Mouse (Mus musculus): ENCODE data around the gene Fbxw8. TPM values are rescaled to one million over a fixed set of nuclear protein-coding genes. Genes with fewer than 3 reads are reported as not detected.

The Fbxw8 gene
- polyA plus RNA-seq, 1 experiment, result 20.3 TPM

DNA sequence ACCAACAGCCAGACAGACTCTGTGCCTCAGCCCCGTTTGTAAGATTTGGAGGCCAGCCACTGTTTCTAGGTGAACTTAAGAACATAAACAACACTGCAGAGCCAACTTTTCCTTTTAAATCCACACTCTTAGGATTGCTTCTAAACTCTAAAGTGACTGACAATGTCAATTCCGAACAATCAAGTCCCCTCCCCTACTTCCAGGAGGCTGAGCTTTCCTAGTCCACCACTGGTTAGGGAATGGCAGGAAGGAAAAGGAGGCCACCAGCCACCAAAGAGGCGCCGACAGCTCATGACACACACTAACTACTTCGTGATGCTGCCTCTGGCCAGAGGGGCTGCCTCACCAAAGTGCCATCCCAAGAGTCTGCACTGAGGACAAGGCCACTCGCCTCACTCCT, 10.5 kb downstream of the Fbxw8 start:
- WGBS, result 89% methylated on average over 6 of the region's 6 CpGs
- Histone ChIP-seq H3K4me3 (ENCODE audit: extremely low read depth, insufficient read depth, insufficient read length) (no peak overlapping the region), H3K36me3 (ENCODE audit: control insufficient read depth, insufficient read depth, low read length) (peaks cover 6% of the 10 kb centered on the region), H3K27ac (ENCODE audit: insufficient read depth, low read length) (no peak overlapping the region), H3K27me3 (ENCODE audit: control insufficient read depth, insufficient read depth, low read length) (no peaks in the 10 kb centered on the region), H3K4me1 (ENCODE audit: control insufficient read depth, insufficient read depth, insufficient read length) (no peaks in the 10 kb centered on the region)
- no peak for DNase-seq (ENCODE audit: low read depth in 1 of 2, low spot score in 2 of 2)
- TF ChIP-seq POLR2A (IDR thresholded peaks at IDR 0.05; ENCODE audit: low read depth, low read length), result no peak
- TF ChIP-seq CTCF (IDR thresholded peaks at IDR 0.05; ENCODE audit: extremely low read depth, insufficient read depth, insufficient read length, insufficient replicate concordance), result no peak

DNA sequence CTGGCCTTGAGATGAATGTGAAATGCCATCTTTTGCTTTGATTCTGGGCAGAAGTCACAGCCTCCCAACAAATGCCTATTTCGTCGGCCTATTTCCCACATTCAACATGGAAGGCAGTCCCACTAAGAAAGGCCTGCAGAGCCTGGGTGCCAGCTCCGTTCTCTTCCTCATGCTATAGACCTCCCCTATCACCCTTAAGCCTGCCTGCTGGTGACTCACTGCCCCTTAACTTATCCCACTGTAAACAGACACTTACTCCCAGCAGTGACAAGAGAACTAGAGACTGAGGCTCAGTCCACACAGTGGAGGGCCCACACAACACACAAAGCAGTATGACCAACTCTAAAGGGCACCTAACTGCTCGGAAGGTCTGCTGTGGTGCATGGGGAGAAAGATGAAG, 10.9 kb downstream of the Fbxw8 start:
- Histone ChIP-seq H3K36me3 (ENCODE audit: control insufficient read depth, insufficient read depth, low read length) (peaks cover 6% of the 10 kb centered on the region), H3K27ac (ENCODE audit: insufficient read depth, low read length) (no peak overlapping the region), H3K27me3 (ENCODE audit: control insufficient read depth, insufficient read depth, low read length) (no peaks in the 10 kb centered on the region), H3K4me1 (ENCODE audit: control insufficient read depth, insufficient read depth, insufficient read length) (no peaks in the 10 kb centered on the region), H3K4me3 (ENCODE audit: extremely low read depth, insufficient read depth, insufficient read length) (no peak overlapping the region)
- 91% methylated on average over 4 of the region's 4 CpGs for WGBS
- no peak for DNase-seq (ENCODE audit: low read depth in 1 of 2, low spot score in 2 of 2)
- TF ChIP-seq POLR2A (IDR thresholded peaks at IDR 0.05; ENCODE audit: low read depth, low read length) (no peak), CTCF (IDR thresholded peaks at IDR 0.05; ENCODE audit: extremely low read depth, insufficient read depth, insufficient read length, insufficient replicate concordance) (no peak)

DNA sequence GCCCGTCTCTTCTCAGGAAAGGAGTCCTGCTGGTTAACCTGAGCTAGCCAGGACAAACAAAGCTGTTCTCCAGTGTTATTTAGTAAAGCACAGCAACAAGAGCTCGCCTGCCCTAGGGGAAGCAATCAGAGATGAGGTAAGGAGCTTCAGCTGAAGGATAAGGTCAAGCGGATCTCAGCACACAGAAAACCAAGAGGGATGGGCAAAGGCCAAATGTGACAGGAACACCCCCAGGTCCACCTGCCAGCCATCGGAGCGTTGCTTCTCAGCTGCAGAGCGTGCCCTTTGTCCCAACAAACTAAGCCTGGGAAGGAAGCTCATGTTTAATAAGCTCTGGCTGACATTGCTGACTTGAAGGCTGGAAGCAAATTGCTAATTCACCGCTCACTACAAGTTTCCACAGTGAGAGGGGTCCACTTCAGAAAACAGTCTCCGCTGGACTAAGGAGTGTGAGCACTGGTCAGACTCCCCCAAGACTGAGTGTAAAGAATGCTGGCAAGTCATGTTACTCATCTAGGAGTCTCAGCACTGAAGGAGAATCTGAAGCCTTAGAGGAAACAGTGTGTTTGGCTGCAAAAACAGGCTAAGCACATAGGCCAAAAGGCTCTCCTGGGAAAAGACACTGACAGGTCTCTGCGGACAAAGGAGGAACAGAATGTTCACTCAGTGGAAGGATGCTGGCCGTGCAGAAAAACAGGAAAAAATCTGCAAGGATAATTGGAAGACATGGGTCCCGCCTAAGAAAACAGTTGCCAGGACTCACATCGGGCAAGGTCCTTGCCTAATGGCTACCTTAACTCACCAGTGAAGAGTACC, 11.8 kb downstream of the Fbxw8 start:
- H3K27me3 ChIP-seq (ENCODE audit: control insufficient read depth, insufficient read depth, low read length), result no peaks in the 10 kb centered on the region
- no peak overlapping the region for H3K27ac ChIP-seq (ENCODE audit: insufficient read depth, low read length)
- no peaks in the 10 kb centered on the region for H3K4me1 ChIP-seq (ENCODE audit: control insufficient read depth, insufficient read depth, insufficient read length)
- TF ChIP-seq CTCF (IDR thresholded peaks at IDR 0.05; ENCODE audit: extremely low read depth, insufficient read depth, insufficient read length, insufficient replicate concordance) (no peak), POLR2A (IDR thresholded peaks at IDR 0.05; ENCODE audit: low read depth, low read length) (no peak)
- DNase-seq (ENCODE audit: low read depth in 1 of 2, low spot score in 2 of 2), result no peak
- peaks cover 6% of the 10 kb centered on the region for H3K36me3 ChIP-seq (ENCODE audit: control insufficient read depth, insufficient read depth, low read length)
- no peak overlapping the region for H3K4me3 ChIP-seq (ENCODE audit: extremely low read depth, insufficient read depth, insufficient read length)
- 92% methylated on average over 12 of the region's 12 CpGs for WGBS

DNA sequence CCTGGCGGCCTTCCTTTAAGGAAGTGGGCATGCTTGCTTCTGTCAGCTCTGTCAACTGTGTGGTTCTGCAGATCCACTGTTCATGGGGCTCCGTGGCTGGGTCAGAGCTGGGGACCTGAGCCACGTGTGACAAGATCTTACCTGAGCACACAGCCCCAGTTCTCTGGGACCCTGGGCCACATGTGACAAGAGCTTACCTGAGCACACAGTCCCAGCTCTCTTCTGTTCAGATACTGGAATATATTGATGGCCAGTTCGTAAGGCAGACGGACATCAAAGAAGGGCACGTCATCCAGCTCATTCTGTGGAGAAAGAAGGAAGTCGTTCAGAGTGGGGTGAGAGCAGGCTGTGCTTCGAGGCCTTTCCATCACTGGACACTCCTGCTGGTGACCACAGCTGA, 12.8 kb downstream of the Fbxw8 start:
- no peak overlapping the region for H3K4me3 ChIP-seq (ENCODE audit: extremely low read depth, insufficient read depth, insufficient read length)
- no peak for DNase-seq (ENCODE audit: low read depth in 1 of 2, low spot score in 2 of 2)
- no peaks in the 10 kb centered on the region for H3K27me3 ChIP-seq (ENCODE audit: control insufficient read depth, insufficient read depth, low read length)
- H3K36me3 ChIP-seq (ENCODE audit: control insufficient read depth, insufficient read depth, low read length), result peaks cover 6% of the 10 kb centered on the region
- no peak overlapping the region for H3K27ac ChIP-seq (ENCODE audit: insufficient read depth, low read length)
- TF ChIP-seq CTCF (IDR thresholded peaks at IDR 0.05; ENCODE audit: extremely low read depth, insufficient read depth, insufficient read length, insufficient replicate concordance) (no peak), POLR2A (IDR thresholded peaks at IDR 0.05; ENCODE audit: low read depth, low read length) (no peak)
- 92% methylated on average over 8 of the region's 8 CpGs for WGBS
- H3K4me1 ChIP-seq (ENCODE audit: control insufficient read depth, insufficient read depth, insufficient read length), result no peaks in the 10 kb centered on the region

DNA sequence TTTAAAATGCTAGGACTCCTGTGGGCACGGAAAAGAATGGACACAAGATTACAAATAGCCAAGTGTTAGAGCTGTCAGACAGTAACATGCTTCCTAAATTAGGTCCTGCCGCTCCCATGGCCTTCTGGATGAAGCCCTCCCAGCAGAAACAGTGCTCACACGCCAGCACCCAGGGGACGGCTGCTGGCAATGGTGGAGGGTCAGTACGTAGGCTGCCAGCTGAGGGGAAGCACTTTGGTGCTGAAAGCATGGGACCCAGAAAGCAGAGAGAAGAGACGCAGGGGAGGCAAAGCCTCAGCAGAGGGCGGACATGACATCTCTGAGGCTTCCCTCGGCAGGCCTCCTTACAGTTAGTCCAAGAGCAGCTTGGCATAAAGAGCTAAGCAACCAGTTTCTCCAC, 15.6 kb downstream of the Fbxw8 start:
- H3K4me1 ChIP-seq (ENCODE audit: control insufficient read depth, insufficient read depth, insufficient read length), result no peaks in the 10 kb centered on the region

DNA sequence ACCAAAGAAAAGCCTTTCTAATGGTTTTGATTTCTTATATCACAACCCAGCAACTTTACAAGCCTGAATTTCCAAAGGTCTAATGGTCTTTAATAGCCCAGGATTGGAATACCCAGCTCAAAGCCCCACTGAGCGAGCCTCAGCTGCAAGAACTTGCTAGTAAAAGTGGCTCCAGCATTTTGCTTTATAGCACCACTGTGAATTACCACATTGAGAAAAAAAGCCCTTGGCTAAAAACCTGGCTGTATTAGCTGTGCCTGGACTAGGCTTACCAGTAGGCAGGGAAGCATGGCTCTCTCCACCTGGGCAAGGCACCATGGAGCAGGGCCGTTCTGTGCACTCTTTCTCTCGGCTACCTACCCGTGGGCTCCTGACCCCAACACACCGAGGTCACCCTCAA, 18.9 kb downstream of the Fbxw8 start:
- no peak for DNase-seq (ENCODE audit: low read depth in 1 of 2, low spot score in 2 of 2)
- H3K4me3 ChIP-seq (ENCODE audit: extremely low read depth, insufficient read depth, insufficient read length), result no peak overlapping the region
- H3K27me3 ChIP-seq (ENCODE audit: control insufficient read depth, insufficient read depth, low read length), result no peaks in the 10 kb centered on the region
- no peaks in the 10 kb centered on the region for H3K4me1 ChIP-seq (ENCODE audit: control insufficient read depth, insufficient read depth, insufficient read length)
- TF ChIP-seq POLR2A (IDR thresholded peaks at IDR 0.05; ENCODE audit: low read depth, low read length) (no peak), CTCF (IDR thresholded peaks at IDR 0.05; ENCODE audit: extremely low read depth, insufficient read depth, insufficient read length, insufficient replicate concordance) (no peak)
- H3K36me3 ChIP-seq (ENCODE audit: control insufficient read depth, insufficient read depth, low read length), result peaks cover 1% of the 10 kb centered on the region; the same call in 1 of the 2 replicates
- 91% methylated on average over 5 of the region's 5 CpGs for WGBS
- no peak overlapping the region for H3K27ac ChIP-seq (ENCODE audit: insufficient read depth, low read length)

More for the DNA sequence above, 15.6 kb downstream of the Fbxw8 start:
- no peak for DNase-seq (ENCODE audit: low read depth in 1 of 2, low spot score in 2 of 2)
- no peak for TF ChIP-seq CTCF (IDR thresholded peaks at IDR 0.05; ENCODE audit: extremely low read depth, insufficient read depth, insufficient read length, insufficient replicate concordance)
- TF ChIP-seq POLR2A (IDR thresholded peaks at IDR 0.05; ENCODE audit: low read depth, low read length), result no peak
- Histone ChIP-seq H3K4me3 (ENCODE audit: extremely low read depth, insufficient read depth, insufficient read length) (no peak overlapping the region), H3K36me3 (ENCODE audit: control insufficient read depth, insufficient read depth, low read length) (peaks cover 6% of the 10 kb centered on the region), H3K27me3 (ENCODE audit: control insufficient read depth, insufficient read depth, low read length) (no peaks in the 10 kb centered on the region), H3K27ac (ENCODE audit: insufficient read depth, low read length) (no peak overlapping the region)
- 93% methylated on average over 8 of the region's 8 CpGs for WGBS

DNA sequence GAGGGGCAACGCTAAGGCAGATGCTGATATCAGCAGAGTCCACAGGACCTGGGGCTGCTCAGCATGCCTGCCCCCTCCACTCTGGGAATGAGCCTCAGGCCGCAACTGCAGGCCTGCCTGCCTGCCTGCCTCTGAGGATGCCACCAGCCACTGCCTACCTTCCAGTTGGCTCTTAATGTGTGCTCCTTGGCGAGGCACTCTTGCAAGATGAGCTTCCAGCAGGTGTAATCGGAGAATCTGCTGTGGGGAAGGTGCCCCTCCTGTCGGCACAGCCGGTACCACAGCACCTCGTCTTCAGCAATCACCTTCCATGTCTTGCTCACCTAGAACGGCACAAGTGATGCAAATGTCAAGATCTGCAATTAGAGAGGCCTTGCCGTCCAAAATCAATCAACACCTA, 26.6 kb downstream of the Fbxw8 start:
- WGBS, result 95% methylated on average over 9 of the region's 9 CpGs
- Histone ChIP-seq H3K27ac (ENCODE audit: insufficient read depth, low read length) (no peak overlapping the region), H3K4me3 (ENCODE audit: extremely low read depth, insufficient read depth, insufficient read length) (no peak overlapping the region), H3K4me1 (ENCODE audit: control insufficient read depth, insufficient read depth, insufficient read length) (no peaks in the 10 kb centered on the region), H3K27me3 (ENCODE audit: control insufficient read depth, insufficient read depth, low read length) (no peaks in the 10 kb centered on the region), H3K36me3 (ENCODE audit: control insufficient read depth, insufficient read depth, low read length) (peaks cover 8% of the 10 kb centered on the region)
- TF ChIP-seq POLR2A (IDR thresholded peaks at IDR 0.05; ENCODE audit: low read depth, low read length) (no peak), CTCF (IDR thresholded peaks at IDR 0.05; ENCODE audit: extremely low read depth, insufficient read depth, insufficient read length, insufficient replicate concordance) (no peak)
- no peak for DNase-seq (ENCODE audit: low read depth in 1 of 2, low spot score in 2 of 2)
